Mouse (Mus musculus): ENCODE measurements around the gene Gp1ba. TPM values are rescaled to one million over a fixed set of nuclear protein-coding genes. Genes with fewer than 3 reads are reported as not detected.

The Gp1ba gene
- total and polyA plus RNA-seq, 3 experiments = 1.6 to 5.0 TPM; not detected in 1

GRCm38 (mm10) chr11:70656964-70657363 is 18.0 kb downstream of the Gp1ba start, which contains the start of gene Eno3:
Gene Eno3 (plus strand): TSS chr11:70657202.
- TF ChIP-seq ZNF384 (IDR thresholded peaks at IDR 0.05; ENCODE audit: low read depth, low read length) = 0 out of 2 replicates have a peak, but pooled peaks have one; percentile 50
- no peak for TF ChIP-seq MYB (IDR thresholded peaks at IDR 0.05; ENCODE audit: low read depth, low read length)
- 0 out of 2 replicates have a peak, but pooled peaks have one; percentile 3 for TF ChIP-seq SIN3A (IDR thresholded peaks at IDR 0.05; ENCODE audit: low read length)
- TF ChIP-seq RCOR1 (IDR thresholded peaks at IDR 0.05; ENCODE audit: low read depth, low read length) = no peak
- TF ChIP-seq NELFE (IDR thresholded peaks at IDR 0.05; ENCODE audit: low read depth, low read length) = 0 out of 2 replicates have a peak, but pooled peaks have one; percentile 18
- no peak for TF ChIP-seq EP300 (IDR thresholded peaks at IDR 0.05; ENCODE audit: low read depth in 1 of 2, low read length in 2 of 2)
- TF ChIP-seq GABPA (IDR thresholded peaks at IDR 0.05; ENCODE audit: low read depth, low read length) = no peak
- peak within 1 kb of the TSS; percentile 99 for H3K27ac ChIP-seq (ENCODE audit: control insufficient read depth, low read depth, low read length)
- H3K4me3 ChIP-seq (ENCODE audit: control insufficient read depth in 1 of 2, insufficient read depth in 1 of 2, low read depth in 2 of 2, low read length in 2 of 2) = peak within 1 kb of the TSS; percentile 74 to 80
- H3K27me3 ChIP-seq (ENCODE audit: control insufficient read depth in 1 of 2, insufficient read depth in 2 of 2, low read length in 2 of 2) = no peaks in the 10 kb centered on the region
- H3K4me1 ChIP-seq (ENCODE audit: control insufficient read depth in 1 of 2, insufficient read depth in 2 of 2, low read length in 2 of 2) = peaks cover 2 to 23% of the 10 kb centered on the region in 2 experiments
- peaks cover 6 to 19% of the 10 kb centered on the region in 2 experiments; a peak in 3 of 4 replicates for H3K36me3 ChIP-seq (ENCODE audit: control insufficient read depth in 1 of 2, insufficient read depth in 2 of 2, low read length in 2 of 2)
- DNase-seq (ENCODE audit: low read depth, low spot score) = peak; percentile 63
- H3K9ac ChIP-seq (ENCODE audit: control insufficient read depth, low read depth, low read length, poor library complexity, severe bottlenecking) = peak within 1 kb of the TSS; percentile 88
- no peaks in the 10 kb centered on the region for H3K9me3 ChIP-seq (replicated peaks; ENCODE audit: insufficient read depth, low read length)
- H3K79me2 ChIP-seq (ENCODE audit: control insufficient read depth, insufficient read depth, low read length, poor library complexity) = peaks cover 41% of the 10 kb centered on the region

DNA sequence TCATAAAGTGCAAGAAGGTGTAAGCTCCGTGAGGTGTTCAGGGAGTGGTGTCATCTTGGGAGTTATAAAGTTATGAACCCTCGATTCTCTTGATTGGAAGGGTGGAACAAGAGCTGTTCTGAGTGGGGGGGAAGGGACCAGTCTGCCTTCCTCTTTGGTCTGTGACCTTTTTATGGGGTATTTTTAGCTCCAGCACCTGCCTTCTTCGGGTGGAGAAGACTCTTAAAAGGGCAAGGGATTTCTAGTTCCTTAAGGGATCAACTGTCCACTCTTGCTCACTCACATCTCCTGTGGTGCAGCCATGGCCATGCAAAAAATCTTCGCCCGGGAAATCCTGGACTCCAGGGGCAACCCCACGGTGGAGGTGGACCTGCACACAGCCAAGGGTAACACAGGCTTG is 18.7 kb downstream of the Gp1ba start:
- Histone ChIP-seq H3K36me3 (ENCODE audit: control insufficient read depth in 1 of 2, insufficient read depth in 2 of 2, low read length in 2 of 2) (peaks cover 3 to 13% of the 10 kb centered on the region in 2 experiments), H3K4me1 (ENCODE audit: control insufficient read depth in 1 of 2, insufficient read depth in 2 of 2, low read length in 2 of 2) (peaks cover 2 to 18% of the 10 kb centered on the region in 2 experiments), H3K27me3 (ENCODE audit: control insufficient read depth in 1 of 2, insufficient read depth in 2 of 2, low read length in 2 of 2) (no peaks in the 10 kb centered on the region), H3K9me3 (replicated peaks; ENCODE audit: insufficient read depth, low read length) (no peaks in the 10 kb centered on the region), H3K4me3 (ENCODE audit: control insufficient read depth in 1 of 2, insufficient read depth in 1 of 2, low read depth in 2 of 2, low read length in 2 of 2) (no peak overlapping the region), H3K27ac (ENCODE audit: control insufficient read depth, low read depth, low read length) (peak overlapping the region; percentile 99), H3K79me2 (ENCODE audit: control insufficient read depth, insufficient read depth, low read length, poor library complexity) (peaks cover 35% of the 10 kb centered on the region), H3K9ac (ENCODE audit: control insufficient read depth, low read depth, low read length, poor library complexity, severe bottlenecking) (peak overlapping the region; percentile 88; the same call in 1 of the 2 replicates)
- DNase-seq (ENCODE audit: low read depth, low spot score) = no peak
- TF ChIP-seq NELFE (IDR thresholded peaks at IDR 0.05; ENCODE audit: low read depth, low read length) (0 out of 2 replicates have a peak, but pooled peaks have one; percentile 5), SIN3A (IDR thresholded peaks at IDR 0.05; ENCODE audit: low read length) (no peak)

GRCm38 (mm10) chr11:70657991-70658390 is 19.1 kb downstream of the Gp1ba start:
- no peak for DNase-seq (ENCODE audit: low read depth, low spot score)
- no peak overlapping the region for H3K4me3 ChIP-seq (ENCODE audit: control insufficient read depth in 1 of 2, insufficient read depth in 1 of 2, low read depth in 2 of 2, low read length in 2 of 2)
- peaks cover 3 to 8% of the 10 kb centered on the region in 2 experiments for H3K36me3 ChIP-seq (ENCODE audit: control insufficient read depth in 1 of 2, insufficient read depth in 2 of 2, low read length in 2 of 2)
- TF ChIP-seq ETS1 (IDR thresholded peaks at IDR 0.05; ENCODE audit: low read depth, low read length) (no peak), MAZ (IDR thresholded peaks at IDR 0.05; ENCODE audit: low read depth, low read length) (no peak), TAL1 (IDR thresholded peaks at IDR 0.05; ENCODE audit: low read length) (no peak), TCF12 (IDR thresholded peaks at IDR 0.05; ENCODE audit: low read depth, low read length) (no peak), RAD21 (IDR thresholded peaks at IDR 0.05; ENCODE audit: low read depth, low read length) (no peak), USF1 (IDR thresholded peaks at IDR 0.05; ENCODE audit: low read depth, low read length) (no peak), MAX (IDR thresholded peaks at IDR 0.05; ENCODE audit: low read length) (no peak), MYC (IDR thresholded peaks at IDR 0.05; ENCODE audit: low read depth, low read length) (no peak), ZKSCAN1 (IDR thresholded peaks at IDR 0.05; ENCODE audit: low read depth, low read length) (no peak), SIN3A (IDR thresholded peaks at IDR 0.05; ENCODE audit: low read length) (no peak)
- H3K79me2 ChIP-seq (ENCODE audit: control insufficient read depth, insufficient read depth, low read length, poor library complexity) = peaks cover 31% of the 10 kb centered on the region
- H3K27ac ChIP-seq (ENCODE audit: control insufficient read depth, low read depth, low read length) = no peak overlapping the region
- no peak overlapping the region for H3K9ac ChIP-seq (ENCODE audit: control insufficient read depth, low read depth, low read length, poor library complexity, severe bottlenecking)
- H3K27me3 ChIP-seq (ENCODE audit: control insufficient read depth in 1 of 2, insufficient read depth in 2 of 2, low read length in 2 of 2) = no peaks in the 10 kb centered on the region
- H3K9me3 ChIP-seq (replicated peaks; ENCODE audit: insufficient read depth, low read length) = no peaks in the 10 kb centered on the region
- H3K4me1 ChIP-seq (ENCODE audit: control insufficient read depth in 1 of 2, insufficient read depth in 2 of 2, low read length in 2 of 2) = peaks cover 2 to 14% of the 10 kb centered on the region in 2 experiments
